Mouse (Mus musculus): ENCODE data around the gene Akr7a5. TPM values are rescaled to one million over a fixed set of nuclear protein-coding genes. Genes with fewer than 3 reads are reported as not detected.
A peak's percentile ranks its signal among the peaks of the same experiment; 100 is the strongest.

Gene Akr7a5
- polyA plus RNA-seq, 1 experiment from 2014 or later = 158 TPM

GRCm38 (mm10) chr4:139305521-139305920, 5.0 kb upstream of the Akr7a5 start:
- Histone ChIP-seq H3K36me3 (replicated peaks) (peaks cover 52% of the 10 kb centered on the region), H3K9me3 (no peaks in the 10 kb centered on the region), H3K27me3 (replicated peaks; ENCODE audit: low read depth, poor library complexity, severe bottlenecking) (peaks cover 10% of the 10 kb centered on the region), H3K27ac (replicated peaks) (no peak overlapping the region), H3K4me3 (no peak overlapping the region), H3K4me1 (peaks cover 10% of the 10 kb centered on the region)
- no peak for DNase-seq (ENCODE audit: low spot score)
- 94% methylated on average over 3 of the region's 3 CpGs for WGBS

- DNase-seq (ENCODE audit: low spot score) = no peak
- H3K36me3 ChIP-seq (replicated peaks) = peaks cover 30% of the 10 kb centered on the region
- no peaks in the 10 kb centered on the region for H3K9me3 ChIP-seq
- 84% methylated on average over 5 of the region's 5 CpGs for WGBS
- no peak overlapping the region for H3K4me3 ChIP-seq
- peaks cover 13% of the 10 kb centered on the region for H3K27me3 ChIP-seq (replicated peaks; ENCODE audit: low read depth, poor library complexity, severe bottlenecking)
- H3K27ac ChIP-seq (replicated peaks) = no peak overlapping the region
- H3K4me1 ChIP-seq = peaks cover 24% of the 10 kb centered on the region
Observed at GRCm38 (mm10) chr4:139307916-139308315, 2.6 kb upstream of the Akr7a5 start.

GRCm38 (mm10) chr4:139309651-139310050, 893 bp upstream of the Akr7a5 start:
- no peaks in the 10 kb centered on the region for H3K9me3 ChIP-seq
- 21% methylated on average over 6 of the region's 6 CpGs for WGBS
- peaks cover 24% of the 10 kb centered on the region for H3K4me1 ChIP-seq
- no peak for DNase-seq (ENCODE audit: low spot score)
- peaks cover 13% of the 10 kb centered on the region for H3K27me3 ChIP-seq (replicated peaks; ENCODE audit: low read depth, poor library complexity, severe bottlenecking)
- peak overlapping the region; percentile 89 for H3K4me3 ChIP-seq
- H3K36me3 ChIP-seq (replicated peaks) = peaks cover 37% of the 10 kb centered on the region
- no peak overlapping the region; the same call in 1 of the 2 replicates for H3K27ac ChIP-seq (replicated peaks)

GRCm38 (mm10) chr4:139310899-139311701, 556 bp downstream of the Akr7a5 start:
- H3K9me3 ChIP-seq = no peaks in the 10 kb centered on the region
- no peak for DNase-seq (ENCODE audit: low spot score)
- H3K36me3 ChIP-seq (replicated peaks) = peaks cover 37% of the 10 kb centered on the region
- WGBS = under 1% methylated on average over 53 of the region's 53 CpGs
- peak overlapping the region; percentile 89 for H3K4me3 ChIP-seq
- H3K27me3 ChIP-seq (replicated peaks; ENCODE audit: low read depth, poor library complexity, severe bottlenecking) = peaks cover 13% of the 10 kb centered on the region
- H3K27ac ChIP-seq (replicated peaks) = peak overlapping the region; percentile 90
- H3K4me1 ChIP-seq = peaks cover 24% of the 10 kb centered on the region

- Histone ChIP-seq H3K4me1 (peaks cover 24% of the 10 kb centered on the region), H3K4me3 (peak overlapping the region; percentile 89), H3K36me3 (replicated peaks) (peaks cover 36% of the 10 kb centered on the region), H3K9me3 (no peaks in the 10 kb centered on the region), H3K27ac (replicated peaks) (peak overlapping the region; percentile 90), H3K27me3 (replicated peaks; ENCODE audit: low read depth, poor library complexity, severe bottlenecking) (peaks cover 13% of the 10 kb centered on the region)
- WGBS = 28% methylated on average over 14 of the region's 14 CpGs
- DNase-seq (ENCODE audit: low spot score) = no peak
Observed at GRCm38 (mm10) chr4:139311707-139312106, 1.2 kb downstream of the Akr7a5 start.

GRCm38 (mm10) chr4:139312632-139313031, 2.1 kb downstream of the Akr7a5 start:
- Histone ChIP-seq H3K27ac (replicated peaks) (no peak overlapping the region), H3K27me3 (replicated peaks; ENCODE audit: low read depth, poor library complexity, severe bottlenecking) (peaks cover 13% of the 10 kb centered on the region), H3K4me1 (peaks cover 24% of the 10 kb centered on the region), H3K4me3 (peak overlapping the region; percentile 89), H3K9me3 (no peaks in the 10 kb centered on the region), H3K36me3 (replicated peaks) (peaks cover 41% of the 10 kb centered on the region)
- WGBS = 58% methylated on average over 4 of the region's 4 CpGs
- peak; percentile 41 for DNase-seq (ENCODE audit: low spot score)

GRCm38 (mm10) chr4:139318449-139318848, 7.9 kb downstream of the Akr7a5 start:
- Histone ChIP-seq H3K9me3 (no peaks in the 10 kb centered on the region), H3K27ac (replicated peaks) (no peak overlapping the region), H3K4me1 (no peaks in the 10 kb centered on the region), H3K4me3 (no peak overlapping the region), H3K27me3 (replicated peaks; ENCODE audit: low read depth, poor library complexity, severe bottlenecking) (no peaks in the 10 kb centered on the region), H3K36me3 (replicated peaks) (peaks cover 62% of the 10 kb centered on the region)
- no peak for DNase-seq (ENCODE audit: low spot score)
- WGBS = 94% methylated on average over 11 of the region's 11 CpGs

GRCm38 (mm10) chr4:139319740-139320139, 9.2 kb downstream of the Akr7a5 start:
- Histone ChIP-seq H3K4me3 (no peak overlapping the region), H3K27ac (replicated peaks) (no peak overlapping the region), H3K27me3 (replicated peaks; ENCODE audit: low read depth, poor library complexity, severe bottlenecking) (no peaks in the 10 kb centered on the region), H3K4me1 (no peaks in the 10 kb centered on the region), H3K36me3 (replicated peaks) (peaks cover 51% of the 10 kb centered on the region), H3K9me3 (no peaks in the 10 kb centered on the region)
- DNase-seq (ENCODE audit: low spot score) = no peak
- WGBS = 92% methylated on average over 4 of the region's 4 CpGs

GRCm38 (mm10) chr4:139330605-139331004, 20.1 kb downstream of the Akr7a5 start:
- Histone ChIP-seq H3K27me3 (replicated peaks; ENCODE audit: low read depth, poor library complexity, severe bottlenecking) (peaks cover 13% of the 10 kb centered on the region), H3K36me3 (replicated peaks) (no peaks in the 10 kb centered on the region), H3K9me3 (no peaks in the 10 kb centered on the region), H3K4me1 (peaks cover 5% of the 10 kb centered on the region; the same call in 1 of the 2 replicates), H3K27ac (replicated peaks) (0 out of 2 replicates have a peak overlapping the region, but pooled peaks have one; percentile 19), H3K4me3 (peak overlapping the region; percentile 47)
- DNase-seq (ENCODE audit: low spot score) = peak; percentile 77
- WGBS = 11% methylated on average over 10 of the region's 10 CpGs

- WGBS = 60% methylated on average over 9 of the region's 9 CpGs
Observed at GRCm38 (mm10) chr4:139334631-139335295, 24.2 kb downstream of the Akr7a5 start.

GRCm38 (mm10) chr4:139335507-139335906, 25.0 kb downstream of the Akr7a5 start:
- no peak overlapping the region for H3K4me3 ChIP-seq
- DNase-seq (ENCODE audit: low spot score) = no peak
- 66% methylated on average over 7 of the region's 7 CpGs for WGBS

More at GRCm38 (mm10) chr4:139334631-139335295, 24.2 kb downstream of the Akr7a5 start:
- H3K9me3 ChIP-seq = no peaks in the 10 kb centered on the region
- DNase-seq (ENCODE audit: low spot score) = no peak
- no peak overlapping the region for H3K4me3 ChIP-seq
- H3K27ac ChIP-seq (replicated peaks) = no peak overlapping the region
- peaks cover 35% of the 10 kb centered on the region for H3K27me3 ChIP-seq (replicated peaks; ENCODE audit: low read depth, poor library complexity, severe bottlenecking)
- no peaks in the 10 kb centered on the region for H3K36me3 ChIP-seq (replicated peaks)
- H3K4me1 ChIP-seq = peaks cover 12% of the 10 kb centered on the region; the same call in 1 of the 2 replicates

GRCm38 (mm10) chr4:139336822-139337483, 26.4 kb downstream of the Akr7a5 start:
- peak; percentile 84 for DNase-seq (ENCODE audit: low spot score)
- Histone ChIP-seq H3K4me1 (peaks cover 7% of the 10 kb centered on the region; the same call in 1 of the 2 replicates), H3K4me3 (peak overlapping the region; percentile 42), H3K27me3 (replicated peaks; ENCODE audit: low read depth, poor library complexity, severe bottlenecking) (peaks cover 33% of the 10 kb centered on the region), H3K27ac (replicated peaks) (no peak overlapping the region; the same call in 1 of the 2 replicates), H3K9me3 (no peaks in the 10 kb centered on the region), H3K36me3 (replicated peaks) (no peaks in the 10 kb centered on the region)
- 27% methylated on average over 24 of the region's 24 CpGs for WGBS

More at GRCm38 (mm10) chr4:139335507-139335906, 25.0 kb downstream of the Akr7a5 start:
- no peaks in the 10 kb centered on the region for H3K36me3 ChIP-seq (replicated peaks)
- no peaks in the 10 kb centered on the region for H3K9me3 ChIP-seq
- peaks cover 35% of the 10 kb centered on the region for H3K27me3 ChIP-seq (replicated peaks; ENCODE audit: low read depth, poor library complexity, severe bottlenecking)
- H3K4me1 ChIP-seq = peaks cover 12% of the 10 kb centered on the region; the same call in 1 of the 2 replicates
- H3K27ac ChIP-seq (replicated peaks) = no peak overlapping the region

All from embryonic facial prominence, embryonic 10.5 days (tissue).